Mouse (Mus musculus): ENCODE results near the gene Cdca8.

DNA sequence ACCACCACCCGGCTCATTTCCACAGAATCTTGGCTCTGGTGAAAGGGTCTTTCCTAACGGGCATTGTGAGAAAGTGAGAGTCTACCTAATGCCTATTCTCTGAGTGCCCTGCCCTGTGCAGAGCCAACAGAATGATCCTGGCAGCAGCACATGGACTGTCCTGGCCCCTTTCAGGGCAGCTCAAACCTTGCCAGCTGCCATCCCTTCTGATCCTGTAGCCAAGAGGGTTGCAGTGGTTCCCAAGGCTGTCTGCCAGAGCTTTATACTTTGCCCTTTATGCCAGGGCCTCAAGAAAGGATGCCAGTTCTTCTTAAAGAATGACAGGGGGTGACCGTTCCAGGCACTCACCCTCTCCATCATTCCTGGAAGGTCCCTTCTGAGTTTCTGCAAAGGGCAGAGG lies 10.4 kb upstream of the Cdca8 start:
- TF ChIP-seq CTCF (conservative IDR thresholded peaks at IDR 0.05; ENCODE audit: low read length) (no peak), NANOG (IDR thresholded peaks at IDR 0.05; ENCODE audit: borderline replicate concordance, low read length) (no peak)

Data from E14TG2a.4 (cell line).